29 mouse cellular contexts compared by ENCODE assay signal in the genomic region with DNA sequence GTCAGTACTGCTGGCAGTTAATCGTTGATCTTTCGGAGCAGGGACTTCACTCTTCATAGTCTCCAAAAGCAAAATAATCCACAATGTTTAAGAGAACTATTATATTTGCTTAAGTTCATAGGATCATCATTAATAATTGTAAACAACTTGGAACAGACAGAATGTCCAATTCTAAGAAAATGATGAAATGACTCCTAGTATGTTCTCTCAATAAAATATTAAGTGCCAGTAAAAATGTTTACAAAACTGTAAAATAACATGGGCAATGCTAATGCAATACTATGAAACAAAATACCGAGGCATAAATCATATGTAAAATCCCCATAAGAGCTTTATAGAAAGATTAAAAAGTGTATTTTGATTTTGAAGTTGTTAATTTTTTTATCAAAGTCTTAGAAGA.
"Had no signal": no experiment of that assay in that cellular context is flagged by ENCODE, and none has a peak within 500 bp of the region (broad histone marks: within the 10 kb centered on the region; RNA-seq: fewer than 3 reads in every experiment).

No protein-coding gene starts in this region.

- H3K27me3 ChIP-seq: limb, embryonic 12.5 days; limb, embryonic 13.5 days; limb, embryonic 15.5 days; liver, embryonic 12.5 days; liver, embryonic 13.5 days; liver, embryonic 15.5 days; lung, embryonic 15.5 days; megakaryocyte, embryonic 14.5 days; midbrain, embryonic 12.5 days; midbrain, embryonic 13.5 days; midbrain, embryonic 15.5 days; neural tube, embryonic 12.5 days had no signal

- H3K9ac ChIP-seq: limb, embryonic 12.5 days; limb, embryonic 13.5 days; limb, embryonic 15.5 days; liver, embryonic 12.5 days; liver, embryonic 13.5 days; liver, embryonic 14.5 days; liver, embryonic 15.5 days; liver, postnatal 0 days; lung, embryonic 15.5 days; midbrain, embryonic 12.5 days; midbrain, embryonic 13.5 days; midbrain, embryonic 15.5 days; neural tube, embryonic 12.5 days had no signal

- H3K9me3 ChIP-seq: limb, embryonic 10.5 days; limb, embryonic 12.5 days; limb, embryonic 13.5 days; limb, embryonic 15.5 days; liver, embryonic 12.5 days; liver, embryonic 13.5 days; liver, embryonic 15.5 days; lung, embryonic 15.5 days; megakaryocyte, embryonic 14.5 days; midbrain, embryonic 10.5 days; midbrain, embryonic 12.5 days; midbrain, embryonic 13.5 days; midbrain, embryonic 15.5 days; neural tube, embryonic 12.5 days had no signal

- H3K27ac ChIP-seq: left cerebral cortex, adult 2 months; limb, embryonic 10.5 days; limb, embryonic 12.5 days; limb, embryonic 13.5 days; limb, embryonic 15.5 days; liver, embryonic 12.5 days; liver, embryonic 13.5 days; liver, embryonic 14.5 days; liver, embryonic 15.5 days; lung, embryonic 15.5 days; macrophage; midbrain, embryonic 10.5 days; midbrain, embryonic 12.5 days; midbrain, embryonic 13.5 days; midbrain, embryonic 15.5 days; neural tube, embryonic 12.5 days had no signal

- H3K4me3 ChIP-seq: left cerebral cortex, adult 2 months; limb, embryonic 10.5 days; limb, embryonic 12.5 days; limb, embryonic 13.5 days; limb, embryonic 15.5 days; liver, embryonic 12.5 days; liver, embryonic 13.5 days; liver, embryonic 15.5 days; lung, embryonic 15.5 days; megakaryocyte, embryonic 14.5 days; midbrain, embryonic 10.5 days; midbrain, embryonic 12.5 days; midbrain, embryonic 13.5 days; midbrain, embryonic 15.5 days; myocyte; neural tube, embryonic 12.5 days had no signal

- ATAC-seq: liver, embryonic 12.5 days; liver, postnatal 0 days; midbrain, embryonic 13.5 days; midbrain, embryonic 15.5 days; midbrain, embryonic 16.5 days had no signal

- H3K4me2 ChIP-seq: limb, embryonic 12.5 days; limb, embryonic 13.5 days; limb, embryonic 15.5 days; liver, embryonic 11.5 days; liver, embryonic 12.5 days; liver, embryonic 13.5 days; liver, embryonic 15.5 days; lung, embryonic 15.5 days; midbrain, embryonic 11.5 days; midbrain, embryonic 12.5 days; midbrain, embryonic 13.5 days; midbrain, embryonic 15.5 days; neural tube, embryonic 12.5 days had no signal

- DNase-seq: left cerebral cortex, postnatal 4 days; liver; liver, embryonic 13.5 days; liver, postnatal 0 days; lung, adult 2 months; lung, postnatal 14 days; lung, postnatal 36 days; lung, postnatal 4 days; midbrain, embryonic 14.5 days had no signal

- H3K4me1 ChIP-seq: limb, embryonic 10.5 days; limb, embryonic 12.5 days; limb, embryonic 13.5 days; limb, embryonic 15.5 days; liver, embryonic 12.5 days; liver, embryonic 13.5 days; liver, embryonic 15.5 days; lung, embryonic 15.5 days; megakaryocyte, embryonic 14.5 days; midbrain, embryonic 10.5 days; midbrain, embryonic 12.5 days; midbrain, embryonic 13.5 days; midbrain, embryonic 15.5 days; neural tube, embryonic 12.5 days had no signal

- H3K36me3 ChIP-seq: limb, embryonic 10.5 days; limb, embryonic 12.5 days; limb, embryonic 13.5 days; limb, embryonic 15.5 days; liver, embryonic 12.5 days; liver, embryonic 13.5 days; liver, embryonic 15.5 days; lung, embryonic 15.5 days; midbrain, embryonic 10.5 days; midbrain, embryonic 12.5 days; midbrain, embryonic 13.5 days; midbrain, embryonic 15.5 days; neural tube, embryonic 12.5 days had no signal
